Mouse (Mus musculus): ENCODE measurements around the gene Cnmd.

- TF ChIP-seq POLR2A (IDR thresholded peaks at IDR 0.05; ENCODE audit: low read depth, low read length), result no peak
- no peak for TF ChIP-seq CTCF (IDR thresholded peaks at IDR 0.05; ENCODE audit: extremely low read depth, insufficient read depth, insufficient read length, insufficient replicate concordance)
Observed at GRCm38 (mm10) chr14:79701606-79702005, 39.6 kb upstream of the Cnmd start.
